Mouse (Mus musculus) frontal cortex, postnatal 14 days (tissue): ENCODE results near the gene Lhfpl4.

Experiments
- DNase-seq, 2 experiments: peaks; one replicate each; pipeline ENCODE4 v3.0.0; 2022; ENCODE audit warnings: low spot score in 2 of 2

The Lhfpl4 gene

GRCm38 (mm10) chr6:113168316-113168975, 26.7 kb downstream of the Lhfpl4 start:
- no peak for DNase-seq

- peak; percentile 45 for DNase-seq
These were observed 28.4 kb downstream of the Lhfpl4 start for GRCm38 (mm10) chr6:113166661-113167251.

- DNase-seq, result no peak
These were observed 31.7 kb downstream of the Lhfpl4 start for GRCm38 (mm10) chr6:113163513-113163912.

- no peak for DNase-seq
These were observed 33.2 kb downstream of the Lhfpl4 start for GRCm38 (mm10) chr6:113161982-113162381.

- DNase-seq, result no peak
These were observed 35.1 kb downstream of the Lhfpl4 start for GRCm38 (mm10) chr6:113160106-113160505.

GRCm38 (mm10) chr6:113156064-113156463, 39.1 kb downstream of the Lhfpl4 start:
- DNase-seq, result no peak

GRCm38 (mm10) chr6:113154886-113155285, 40.3 kb downstream of the Lhfpl4 start:
- no peak for DNase-seq

- DNase-seq, result no peak
These were observed 41.1 kb downstream of the Lhfpl4 start for GRCm38 (mm10) chr6:113154071-113154470.

- no peak for DNase-seq
These were observed 49.9 kb downstream of the Lhfpl4 start for GRCm38 (mm10) chr6:113145249-113145648.

GRCm38 (mm10) chr6:113144764-113145163, 50.4 kb downstream of the Lhfpl4 start:
- DNase-seq, result no peak

- no peak for DNase-seq
These were observed 53.6 kb downstream of the Lhfpl4 start for GRCm38 (mm10) chr6:113141389-113142094.

GRCm38 (mm10) chr6:113133360-113133759, 61.8 kb downstream of the Lhfpl4 start:
- no peak for DNase-seq

GRCm38 (mm10) chr6:113120806-113121205, 74.4 kb downstream of the Lhfpl4 start:
- DNase-seq, result no peak
